Mouse (Mus musculus) ES-E14 (cell line): ENCODE results near the gene Aqp7.

Experiments used
- HCFC1 ChIP-seq: IDR thresholded peaks from 2 replicates; pipeline ENCODE4 v1.6.1; 2012; ENCODE audit warnings: low read length, inconsistent platforms, borderline replicate concordance; ENCODE audit not compliant: insufficient read depth
- ZC3H11A ChIP-seq: IDR thresholded peaks from 2 replicates; pipeline ENCODE4 v1.6.1; 2012; ENCODE audit warnings: low read depth, mild to moderate bottlenecking, inconsistent platforms, low read length, borderline replicate concordance

- TF ChIP-seq HCFC1 (no peak), ZC3H11A (no peak)
Measured at GRCm38 (mm10) chr4:41031242-41031641, 16.7 kb downstream of the Aqp7 start.
